Mouse (Mus musculus): ENCODE data around the gene Plcd1. TPM values are rescaled to one million over a fixed set of nuclear protein-coding genes. Genes with fewer than 3 reads are reported as not detected.
A peak's percentile ranks its signal among the peaks of the same experiment; 100 is the strongest.

Gene Plcd1
- 1.6 and 2.0 TPM in 2 replicates for polyA plus RNA-seq (2015; fragmentation: Nextera tagmentation; extraction: Ambion mirVana)

- 10% methylated on average over 45 of the region's 45 CpGs for WGBS (ENCODE audit: insufficient replicate concordance)
- peak within 1 kb of the TSS; percentile 13; the same call in 1 of the 2 replicates for H3K9ac ChIP-seq
- H3K4me3 ChIP-seq (replicated peaks) = peak within 1 kb of the TSS; percentile 47
- DNase-seq = no peak
- H3K9me3 ChIP-seq (replicated peaks) = no peaks in the 10 kb centered on the region
- peaks cover 76% of the 10 kb centered on the region for H3K27me3 ChIP-seq
- peaks cover 10% of the 10 kb centered on the region for H3K4me1 ChIP-seq (replicated peaks)
- H3K4me2 ChIP-seq = peak within 1 kb of the TSS; percentile 58
- no peaks in the 10 kb centered on the region for H3K36me3 ChIP-seq
- peak; percentile 53; the same call in 1 of the 2 replicates for ATAC-seq (ENCODE audit: low read depth)
- H3K27ac ChIP-seq = no peak within 1 kb of the TSS
Measured at GRCm38 (mm10) chr9:119093419-119094295, at the start of gene Plcd1. Gene Plcd1, minus strand, starts transcription at chr9:119093502.

GRCm38 (mm10) chr9:119142066-119142465 is 48.8 kb upstream of the Plcd1 start:
- no peaks in the 10 kb centered on the region for H3K27me3 ChIP-seq
- no peak overlapping the region for H3K4me2 ChIP-seq
- no peak overlapping the region for H3K9ac ChIP-seq
- no peaks in the 10 kb centered on the region for H3K36me3 ChIP-seq
- no peaks in the 10 kb centered on the region for H3K9me3 ChIP-seq (replicated peaks)
- no peaks in the 10 kb centered on the region for H3K4me1 ChIP-seq (replicated peaks)
- H3K4me3 ChIP-seq (replicated peaks) = no peak overlapping the region
- no peak for ATAC-seq (ENCODE audit: low read depth)
- no peak overlapping the region for H3K27ac ChIP-seq
- WGBS (ENCODE audit: insufficient replicate concordance) = 58% methylated on average over 5 of the region's 5 CpGs
- no peak for DNase-seq

GRCm38 (mm10) chr9:119138836-119139235 is 45.5 kb upstream of the Plcd1 start:
- Histone ChIP-seq H3K27me3 (no peaks in the 10 kb centered on the region), H3K27ac (no peak overlapping the region), H3K9ac (no peak overlapping the region), H3K9me3 (replicated peaks) (no peaks in the 10 kb centered on the region), H3K4me2 (no peak overlapping the region), H3K4me1 (replicated peaks) (no peaks in the 10 kb centered on the region), H3K36me3 (no peaks in the 10 kb centered on the region), H3K4me3 (replicated peaks) (no peak overlapping the region)
- DNase-seq = no peak
- WGBS (ENCODE audit: insufficient replicate concordance) = 42% methylated on average over 2 of the region's 2 CpGs
- ATAC-seq (ENCODE audit: low read depth) = no peak

- 30% methylated on average over 5 of the region's 5 CpGs for WGBS (ENCODE audit: insufficient replicate concordance)
- Histone ChIP-seq H3K4me1 (replicated peaks) (no peaks in the 10 kb centered on the region), H3K27me3 (no peaks in the 10 kb centered on the region), H3K27ac (no peak overlapping the region), H3K36me3 (no peaks in the 10 kb centered on the region), H3K4me2 (no peak overlapping the region), H3K4me3 (replicated peaks) (no peak overlapping the region), H3K9me3 (replicated peaks) (no peaks in the 10 kb centered on the region), H3K9ac (no peak overlapping the region)
- ATAC-seq (ENCODE audit: low read depth) (no peak), DNase-seq (no peak)
Measured at GRCm38 (mm10) chr9:119130692-119131091, 37.4 kb upstream of the Plcd1 start.

- no peaks in the 10 kb centered on the region for H3K4me1 ChIP-seq (replicated peaks)
- H3K4me2 ChIP-seq = no peak overlapping the region
- DNase-seq (no peak), ATAC-seq (ENCODE audit: low read depth) (no peak)
- no peaks in the 10 kb centered on the region for H3K9me3 ChIP-seq (replicated peaks)
- H3K9ac ChIP-seq = no peak overlapping the region
- H3K4me3 ChIP-seq (replicated peaks) = no peak overlapping the region
- no peak overlapping the region for H3K27ac ChIP-seq
- no peaks in the 10 kb centered on the region for H3K36me3 ChIP-seq
- no peaks in the 10 kb centered on the region for H3K27me3 ChIP-seq
- WGBS (ENCODE audit: insufficient replicate concordance) = 62% methylated on average over 12 of the region's 12 CpGs
Measured at GRCm38 (mm10) chr9:119128436-119129181, 35.3 kb upstream of the Plcd1 start.

- Histone ChIP-seq H3K4me1 (replicated peaks) (no peaks in the 10 kb centered on the region), H3K9me3 (replicated peaks) (no peaks in the 10 kb centered on the region), H3K36me3 (no peaks in the 10 kb centered on the region), H3K4me2 (no peak overlapping the region), H3K27me3 (no peaks in the 10 kb centered on the region), H3K4me3 (replicated peaks) (no peak overlapping the region), H3K27ac (no peak overlapping the region), H3K9ac (no peak overlapping the region)
- ATAC-seq (ENCODE audit: low read depth) = no peak
- 69% methylated on average over 18 of the region's 18 CpGs for WGBS (ENCODE audit: insufficient replicate concordance)
- DNase-seq = no peak
Measured at GRCm38 (mm10) chr9:119122596-119123369, 29.5 kb upstream of the Plcd1 start.

- no peaks in the 10 kb centered on the region for H3K36me3 ChIP-seq
- DNase-seq (no peak), ATAC-seq (ENCODE audit: low read depth) (no peak)
- 47% methylated on average over 3 of the region's 3 CpGs for WGBS (ENCODE audit: insufficient replicate concordance)
- no peak overlapping the region for H3K4me3 ChIP-seq (replicated peaks)
- no peak overlapping the region for H3K4me2 ChIP-seq
- no peak overlapping the region for H3K9ac ChIP-seq
- no peak overlapping the region for H3K27ac ChIP-seq
- H3K27me3 ChIP-seq = no peaks in the 10 kb centered on the region
- no peaks in the 10 kb centered on the region for H3K4me1 ChIP-seq (replicated peaks)
- H3K9me3 ChIP-seq (replicated peaks) = no peaks in the 10 kb centered on the region
Measured at GRCm38 (mm10) chr9:119120168-119120560, 26.9 kb upstream of the Plcd1 start.

GRCm38 (mm10) chr9:119119409-119120167 is 26.3 kb upstream of the Plcd1 start:
- Histone ChIP-seq H3K9ac (no peak overlapping the region), H3K27me3 (no peaks in the 10 kb centered on the region), H3K4me1 (replicated peaks) (no peaks in the 10 kb centered on the region), H3K36me3 (no peaks in the 10 kb centered on the region), H3K9me3 (replicated peaks) (no peaks in the 10 kb centered on the region), H3K4me2 (no peak overlapping the region), H3K4me3 (replicated peaks) (no peak overlapping the region), H3K27ac (no peak overlapping the region)
- 68% methylated on average over 19 of the region's 19 CpGs for WGBS (ENCODE audit: insufficient replicate concordance)
- no peak for ATAC-seq (ENCODE audit: low read depth)
- DNase-seq = no peak

GRCm38 (mm10) chr9:119114911-119115310 is 21.6 kb upstream of the Plcd1 start:
- Histone ChIP-seq H3K4me1 (replicated peaks) (no peaks in the 10 kb centered on the region; the same call in 1 of the 2 replicates), H3K9ac (no peak overlapping the region), H3K9me3 (replicated peaks) (no peaks in the 10 kb centered on the region), H3K27me3 (no peaks in the 10 kb centered on the region), H3K36me3 (no peaks in the 10 kb centered on the region), H3K4me3 (replicated peaks) (no peak overlapping the region), H3K4me2 (no peak overlapping the region), H3K27ac (no peak overlapping the region)
- ATAC-seq (ENCODE audit: low read depth) = no peak
- DNase-seq = no peak
- WGBS (ENCODE audit: insufficient replicate concordance) = 64% methylated on average over 17 of the region's 17 CpGs

GRCm38 (mm10) chr9:119110640-119111039 is 17.3 kb upstream of the Plcd1 start:
- Histone ChIP-seq H3K27ac (no peak overlapping the region), H3K4me3 (replicated peaks) (no peak overlapping the region), H3K4me1 (replicated peaks) (no peaks in the 10 kb centered on the region; the same call in 1 of the 2 replicates), H3K27me3 (no peaks in the 10 kb centered on the region), H3K9me3 (replicated peaks) (no peaks in the 10 kb centered on the region), H3K9ac (no peak overlapping the region), H3K36me3 (no peaks in the 10 kb centered on the region), H3K4me2 (no peak overlapping the region)
- WGBS (ENCODE audit: insufficient replicate concordance) = 55% methylated on average over 3 of the region's 3 CpGs
- ATAC-seq (ENCODE audit: low read depth) (no peak), DNase-seq (no peak)
